Mouse (Mus musculus) heart, embryonic 16.5 days (tissue): Measurements from ENCODE around the gene Asgr1. TPM values are rescaled to one million over a fixed set of nuclear protein-coding genes. Genes with fewer than 3 reads are reported as not detected.
A peak's percentile ranks its signal among the peaks of the same experiment; 100 is the strongest.

Experiments
- ATAC-seq: fragments of 200-750 bp; cut with Nextera tagmentation; replicated peaks from 2 replicates; pipeline ENCODE4 v1.8.0; 2017; ENCODE audit warnings: moderate number of reproducible peaks; ENCODE audit not compliant: insufficient read depth, low FRiP score; ENCODE audit errors: extremely low read depth
- H3K27ac ChIP-seq: fragments of 300-500 bp; sonication (generic); 2 replicates; pipeline ENCODE4 v1.5.1; 2014; ENCODE audit warnings: mild to moderate bottlenecking, low read length, control low read depth, moderate library complexity
- H3K27me3 ChIP-seq: fragments of 300-500 bp; sonication (generic); 2 replicates; pipeline ENCODE4 v1.6.1; 2014; ENCODE audit warnings: low read length, mixed read lengths; ENCODE audit not compliant: control insufficient read depth, insufficient read depth
- H3K36me3 ChIP-seq: fragments of 300-500 bp; sonication (generic); 2 replicates; pipeline ENCODE4 v1.6.1; 2014; ENCODE audit not compliant: control insufficient read depth, insufficient read depth
- H3K4me1 ChIP-seq: fragments of 300-500 bp; sonication (generic); 2 replicates; pipeline ENCODE4 v1.6.1; 2014; ENCODE audit warnings: low read length, mixed read lengths; ENCODE audit not compliant: control insufficient read depth, insufficient read depth
- H3K4me2 ChIP-seq: fragments of 300-500 bp; sonication (generic); 2 replicates; pipeline ENCODE4 v1.6.1; 2014; ENCODE audit warnings: low read depth, mild to moderate bottlenecking, control low read depth, low read length
- H3K4me3 ChIP-seq: fragments of 300-500 bp; sonication (generic); 2 replicates; pipeline ENCODE4 v1.5.1; 2014; ENCODE audit warnings: mild to moderate bottlenecking, control low read depth, low read length
- H3K9ac ChIP-seq: fragments of 300-500 bp; sonication (generic); 2 replicates; pipeline ENCODE4 v1.6.1; 2014; ENCODE audit warnings: low read length, control low read depth
- H3K9me3 ChIP-seq: fragments of 300-500 bp; sonication (generic); replicated peaks from 2 replicates; pipeline ENCODE4 v1.6.1; 2016; ENCODE audit warnings: low read length; ENCODE audit not compliant: control insufficient read depth
- WGBS: fragments of 180-500 bp; shearing (Covaris S2); extraction: QIAGEN DNeasy Blood & Tissue Kit; methylation state at CpG from one replicate; pipeline ENCODE4 v1.1.7; 2014; 5-methylcytosine and 5-hydroxymethylcytosine counted together
- microRNA counts: library from miRNA; unstranded; fragments of <30 nt; microRNA quantifications from one replicate; lab custom pipeline; 2016
- microRNA-seq: library from miRNA; unstranded; fragments of <30 nt; microRNA quantifications from one replicate; pipeline ENCODE4, GENCODE M21; 2017
- polyA plus RNA-seq: library from polyadenylated mRNA; unstranded; fragments of >200 nt; fragmentation: Nextera tagmentation; extraction: Ambion mirVana; gene quantifications from 2 replicates; pipeline ENCODE4 v1.2.1, GENCODE M21; 2015

The Asgr1 gene
- polyA plus RNA-seq, 1 experiment from 2014 or later = not detected

- Histone ChIP-seq H3K9ac (no peak within 1 kb of the TSS), H3K27ac (no peak within 1 kb of the TSS), H3K4me2 (no peak within 1 kb of the TSS), H3K27me3 (no peaks in the 10 kb centered on the region), H3K36me3 (no peaks in the 10 kb centered on the region), H3K4me3 (no peak within 1 kb of the TSS), H3K4me1 (no peaks in the 10 kb centered on the region), H3K9me3 (no peaks in the 10 kb centered on the region)
- 69% methylated on average over 12 of the region's 12 CpGs for WGBS
- no peak for ATAC-seq
Measured at GRCm38 (mm10) chr11:70091986-70092783, 38.3 kb downstream of the Asgr1 start, which contains the start of gene Asgr2. TSS of gene Asgr2 (plus strand) at chr11:70092644.

- Histone ChIP-seq H3K4me2 (no peak overlapping the region), H3K27ac (no peak overlapping the region), H3K4me1 (no peaks in the 10 kb centered on the region), H3K9ac (no peak overlapping the region), H3K9me3 (0 out of 2 replicates have a peak, but pooled peaks cover 3% of the 10 kb centered on the region), H3K4me3 (no peak overlapping the region), H3K36me3 (no peaks in the 10 kb centered on the region), H3K27me3 (no peaks in the 10 kb centered on the region)
- 58% methylated on average over 11 of the region's 11 CpGs for WGBS
- no peak for ATAC-seq
Measured at GRCm38 (mm10) chr11:70097396-70097795, 43.5 kb downstream of the Asgr1 start.

GRCm38 (mm10) chr11:70099102-70099501 is 45.2 kb downstream of the Asgr1 start:
- 0 out of 2 replicates have a peak, but pooled peaks cover 3% of the 10 kb centered on the region for H3K9me3 ChIP-seq
- H3K4me3 ChIP-seq = no peak overlapping the region
- H3K27ac ChIP-seq = no peak overlapping the region
- H3K4me1 ChIP-seq = no peaks in the 10 kb centered on the region
- ATAC-seq = no peak
- no peaks in the 10 kb centered on the region for H3K36me3 ChIP-seq
- 79% methylated on average over 2 of the region's 2 CpGs for WGBS
- no peak overlapping the region for H3K9ac ChIP-seq
- H3K27me3 ChIP-seq = no peaks in the 10 kb centered on the region
- H3K4me2 ChIP-seq = no peak overlapping the region

- WGBS = 77% methylated on average over 2 of the region's 2 CpGs
- Histone ChIP-seq H3K4me3 (no peak overlapping the region), H3K36me3 (no peaks in the 10 kb centered on the region)
Measured at GRCm38 (mm10) chr11:70099809-70100208, 45.9 kb downstream of the Asgr1 start.

DNA sequence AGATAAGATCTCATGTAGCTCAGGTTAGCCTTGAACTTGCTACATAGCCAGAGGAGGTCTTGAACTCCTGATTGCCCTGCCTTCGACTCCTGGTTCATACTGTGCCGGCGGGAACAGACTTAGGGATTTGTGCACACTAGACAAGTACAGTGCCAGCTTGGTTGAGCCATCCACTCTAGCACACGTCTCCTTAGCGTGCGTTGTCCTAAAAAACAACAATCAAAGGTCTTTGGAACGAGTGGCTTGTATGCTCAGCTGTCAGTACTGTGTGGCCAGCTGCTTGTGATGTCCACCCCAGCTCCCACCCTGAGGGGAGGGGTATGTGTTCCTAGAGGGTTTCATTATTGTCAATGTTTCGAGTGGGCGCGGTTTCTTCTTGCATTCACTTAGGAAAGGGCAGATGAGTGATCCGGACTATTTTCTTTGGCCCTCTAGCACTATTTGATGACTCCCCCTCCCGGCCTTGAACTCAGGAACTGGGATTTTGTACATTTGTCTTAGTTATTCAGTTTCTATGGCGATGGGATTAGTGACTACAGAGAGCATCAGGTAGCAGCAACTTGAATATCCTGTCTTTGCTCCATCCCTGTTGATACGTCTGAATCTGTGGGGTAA is 49.9 kb downstream of the Asgr1 start:
- no peak for ATAC-seq
- WGBS = 80% methylated on average over 14 of the region's 14 CpGs

More at GRCm38 (mm10) chr11:70099809-70100208, 45.9 kb downstream of the Asgr1 start:
- ATAC-seq = no peak
- H3K9me3 ChIP-seq = 0 out of 2 replicates have a peak, but pooled peaks cover 3% of the 10 kb centered on the region
- no peaks in the 10 kb centered on the region for H3K27me3 ChIP-seq
- no peak overlapping the region for H3K4me2 ChIP-seq
- H3K27ac ChIP-seq = no peak overlapping the region
- H3K9ac ChIP-seq = no peak overlapping the region
- H3K4me1 ChIP-seq = no peaks in the 10 kb centered on the region

DNA sequence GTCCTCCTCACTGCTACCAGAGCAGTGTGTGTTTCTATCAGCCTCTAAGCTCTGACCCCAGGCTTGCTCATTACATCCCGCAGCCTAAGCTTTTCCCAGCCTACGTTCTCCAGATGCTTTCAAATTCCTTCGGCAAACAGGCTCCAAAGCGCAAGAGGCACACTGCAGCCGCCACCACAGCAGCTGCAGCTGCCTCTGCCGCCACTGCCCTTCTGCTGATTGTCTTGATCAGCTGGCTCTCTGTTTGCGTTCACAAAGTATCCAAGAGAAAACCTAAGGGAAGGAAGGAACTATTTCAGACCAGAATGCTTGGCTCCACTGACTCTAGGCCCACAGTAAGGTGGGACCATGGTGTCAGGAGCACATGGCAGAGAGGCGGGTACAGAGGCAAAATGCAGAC is 53.2 kb downstream of the Asgr1 start:
- H3K27me3 ChIP-seq = no peaks in the 10 kb centered on the region
- H3K36me3 ChIP-seq = no peaks in the 10 kb centered on the region
- 51% methylated on average over 8 of the region's 8 CpGs for WGBS
- H3K4me3 ChIP-seq = no peak overlapping the region
- H3K9ac ChIP-seq = no peak overlapping the region
- ATAC-seq = no peak
- H3K4me1 ChIP-seq = no peaks in the 10 kb centered on the region
- no peak overlapping the region for H3K27ac ChIP-seq
- peaks cover 3% of the 10 kb centered on the region; the same call in 1 of the 2 replicates for H3K9me3 ChIP-seq
- H3K4me2 ChIP-seq = no peak overlapping the region

More for the DNA sequence above, 49.9 kb downstream of the Asgr1 start:
- H3K4me1 ChIP-seq = no peaks in the 10 kb centered on the region
- H3K4me2 ChIP-seq = no peak overlapping the region
- no peaks in the 10 kb centered on the region for H3K36me3 ChIP-seq
- H3K27me3 ChIP-seq = no peaks in the 10 kb centered on the region
- no peak overlapping the region for H3K4me3 ChIP-seq
- no peak overlapping the region for H3K27ac ChIP-seq
- H3K9me3 ChIP-seq = 0 out of 2 replicates have a peak, but pooled peaks cover 1% of the 10 kb centered on the region
- H3K9ac ChIP-seq = no peak overlapping the region

MicroRNAs within 50 kb of the gene (microRNA counts, 519-probe panel; counts per million panel counts)
- not detected for microRNA mmu-miR-324-3p (lab: Ali Mortazavi, UCI)
- microRNA mmu-miR-324-5p (lab: Ali Mortazavi, UCI) = 2,632 counts per million, percentile 66 among the panel's probes with 10 or more counts

Small RNA genes within 50 kb of the gene (microRNA-seq; reads per million reads assigned to microRNA genes)
- 2,192 reads per million, percentile 84 among the genes with 10 or more reads in this experiment for gene Mir324

Other genes starting within 250 kb of the Asgr1 start
- gene Tmem102, start 248.5 kb upstream of the Asgr1 start, polyA plus RNA-seq = 3.1 TPM in 2 replicates
- gene Gm39566, start 238.8 kb upstream of the Asgr1 start, polyA plus RNA-seq = not detected in 2 replicates
- gene Spem2, start 235.6 kb upstream of the Asgr1 start, polyA plus RNA-seq = not detected in 2 replicates
- gene Spem1, start 231.9 kb upstream of the Asgr1 start, polyA plus RNA-seq = not detected in 2 replicates
- gene Nlgn2, start 216.3 kb upstream of the Asgr1 start, polyA plus RNA-seq = 1.6 and 2.0 TPM in 2 replicates
- 258 and 323 TPM in 2 replicates for gene Tmem256, start 215.6 kb upstream of the Asgr1 start, polyA plus RNA-seq
- gene Plscr3, start 207.7 kb upstream of the Asgr1 start, polyA plus RNA-seq = 72.1 and 74.9 TPM in 2 replicates
- 0.26 and 0.90 TPM in 2 replicates for gene Tnk1, start 195.4 kb upstream of the Asgr1 start, polyA plus RNA-seq
- gene Tmem95, start 176.1 kb upstream of the Asgr1 start, polyA plus RNA-seq = not detected in 2 replicates
- 3.9 and 4.3 TPM in 2 replicates for gene Kctd11, start 172.7 kb upstream of the Asgr1 start, polyA plus RNA-seq
- gene Acap1, start 158.5 kb upstream of the Asgr1 start, polyA plus RNA-seq = 10.8 and 19.9 TPM in 2 replicates
- gene 2810408A11Rik, start 153.1 kb upstream of the Asgr1 start, polyA plus RNA-seq = 4.1 and 4.4 TPM in 2 replicates
- gene Neurl4, start 153.0 kb upstream of the Asgr1 start, polyA plus RNA-seq = 7.4 and 8.7 TPM in 2 replicates
- 50.1 and 51.2 TPM in 2 replicates for gene Gps2, start 140.2 kb upstream of the Asgr1 start, polyA plus RNA-seq
- 1,137 and 1,317 TPM in 2 replicates for gene Eif5a, start 132.1 kb upstream of the Asgr1 start, polyA plus RNA-seq
- gene Ybx2, start 118.3 kb upstream of the Asgr1 start, polyA plus RNA-seq = 5.3 and 7.3 TPM in 2 replicates
- gene Slc2a4, start 105.9 kb upstream of the Asgr1 start, polyA plus RNA-seq = 56.1 and 58.4 TPM in 2 replicates
- gene Cldn7, start 89.3 kb upstream of the Asgr1 start, polyA plus RNA-seq = 7.5 and 14.4 TPM in 2 replicates
- 23.9 and 25.0 TPM in 2 replicates for gene Ctdnep1, start 72.9 kb upstream of the Asgr1 start, polyA plus RNA-seq
- gene Elp5, start 71.6 kb upstream of the Asgr1 start, polyA plus RNA-seq = 111 and 116 TPM in 2 replicates
- 421 and 428 TPM in 2 replicates for gene Gabarap, start 62.9 kb upstream of the Asgr1 start, polyA plus RNA-seq
- gene Phf23, start 58.3 kb upstream of the Asgr1 start, polyA plus RNA-seq = 42.0 and 43.9 TPM in 2 replicates
- 17.1 and 19.2 TPM in 2 replicates for gene Dvl2, start 53.5 kb upstream of the Asgr1 start, polyA plus RNA-seq
- 276 and 298 TPM in 2 replicates for gene Acadvl, start 38.7 kb upstream of the Asgr1 start, polyA plus RNA-seq
- gene Dlg4, start 37.1 kb upstream of the Asgr1 start, polyA plus RNA-seq = 4.6 and 4.7 TPM in 2 replicates
- gene Asgr2, start 38.6 kb downstream of the Asgr1 start, polyA plus RNA-seq = 0.22 TPM in 1 of 2 replicates, not detected in the other
- gene Mgl2, start 76.2 kb downstream of the Asgr1 start, polyA plus RNA-seq = 0.64 and 1.1 TPM in 2 replicates
- gene Clec10a, start 102.1 kb downstream of the Asgr1 start, polyA plus RNA-seq = 0.51 and 1.1 TPM in 2 replicates
- 0.33 and 0.41 TPM in 2 replicates for gene Slc16a11, start 158.7 kb downstream of the Asgr1 start, polyA plus RNA-seq
- gene Slc16a13, start 167.0 kb downstream of the Asgr1 start, polyA plus RNA-seq = 5.0 and 5.6 TPM in 2 replicates
- 18.1 and 20.2 TPM in 2 replicates for gene Bcl6b, start 175.7 kb downstream of the Asgr1 start, polyA plus RNA-seq
- gene 0610010K14Rik, start 183.8 kb downstream of the Asgr1 start, polyA plus RNA-seq = 116 and 121 TPM in 2 replicates
- 8.2 and 9.0 TPM in 2 replicates for gene Gm21988, start 185.7 kb downstream of the Asgr1 start, polyA plus RNA-seq
- gene Rnasek, start 185.8 kb downstream of the Asgr1 start, polyA plus RNA-seq = 218 and 227 TPM in 2 replicates
- 3.5 and 4.2 TPM in 2 replicates for gene Alox12, start 201.3 kb downstream of the Asgr1 start, polyA plus RNA-seq